Mouse (Mus musculus) Patski (cell line): ENCODE measurements around the gene Slc25a5. TPM values are rescaled to one million over a fixed set of nuclear protein-coding genes. Genes with fewer than 3 reads are reported as not detected.
A peak's percentile ranks its signal among the peaks of the same experiment; 100 is the strongest.

Experiments
- ATAC-seq: fragments of 100-300 bp; one replicate; pipeline ENCODE4 v1.8.0; 2021
- CTCF ChIA-PET: fragments of 350-600 bp; sonication (Branson Sonifier 250); formaldehyde crosslinking; loops from one replicate; lab custom pipeline; 2022; ENCODE audit warnings: inconsistent platforms; lab: Charles Lee
- POLR2A ChIA-PET: fragments of 350-600 bp; sonication (Branson Sonifier 250); formaldehyde crosslinking; loops from one replicate; lab custom pipeline; 2022; ENCODE audit warnings: antibody characterized with exemption, inconsistent platforms; lab: Charles Lee
- DNase-seq: peaks from one replicate; pipeline ENCODE4 v3.0.0-alpha.2; 2011; ENCODE audit warnings: low read depth, low spot score
- H3K27me3 ChIP-seq: fragments of 371-371 bp; one replicate; pipeline ENCODE4 v1.5.1; 2021
- CTCF ChIP-seq: fragments of 100-300 bp; IDR thresholded peaks from one replicate; pipeline ENCODE4 v1.5.1; 2021
- in situ Hi-C: fragments of 300-500 bp; cut with MboI; formaldehyde crosslinking; loops from 3 replicates; pipeline ENCODE4 v1.11.1; 2018; ENCODE audit warnings: low pct_unique_long_range_greater_than_20kb, mixed read lengths
- polyA plus RNA-seq: library from polyadenylated mRNA; unstranded; gene quantifications from one replicate; pipeline ENCODE4 v1.2.3, GENCODE M21; 2021

The Slc25a5 gene
- polyA plus RNA-seq: 1,052 TPM

DNA sequence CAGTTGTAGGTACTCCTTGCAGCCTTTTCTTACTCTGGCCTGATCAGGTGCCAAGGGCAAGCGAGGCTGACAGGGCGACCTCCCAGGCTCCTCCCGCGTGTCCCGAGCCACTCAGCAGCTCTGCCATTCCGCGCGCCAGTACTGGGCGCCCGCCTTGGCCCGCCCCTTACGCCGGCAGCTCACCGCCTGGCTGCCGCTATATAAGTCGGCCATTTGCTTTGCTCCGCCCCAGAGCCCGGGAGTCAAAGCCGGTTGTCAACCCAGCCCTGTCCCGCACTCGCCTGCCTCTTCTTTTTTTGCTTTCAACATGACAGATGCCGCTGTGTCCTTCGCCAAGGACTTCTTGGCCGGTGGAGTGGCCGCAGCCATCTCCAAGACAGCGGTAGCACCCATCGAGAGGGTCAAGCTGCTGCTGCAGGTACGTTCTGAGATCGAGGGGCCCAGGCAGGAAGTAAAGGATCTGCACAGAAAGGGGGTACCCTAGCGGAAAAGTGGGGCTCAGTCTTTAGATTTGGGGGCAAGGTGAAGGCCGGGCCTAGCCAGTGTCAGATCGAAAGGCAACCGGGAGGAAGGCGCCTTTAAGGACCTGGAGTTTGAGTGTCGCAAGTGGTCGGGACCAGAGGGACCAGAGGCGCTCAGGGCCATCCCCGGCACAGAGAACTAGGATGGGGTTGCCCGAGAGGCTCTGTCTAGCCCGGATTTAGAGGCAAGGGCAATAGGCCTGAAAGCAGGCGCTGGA, at the start of gene Slc25a5:
Gene Slc25a5 (plus strand): TSS at position 228 of the 739 bp plus-strand sequence.
- no peak for TF ChIP-seq CTCF
- in situ Hi-C loops: no loop called here
- DNase-seq (no peak), ATAC-seq (peak; percentile 95)
- POLR2A ChIA-PET: no interaction called here
- no peaks in the 10 kb centered on the region for H3K27me3 ChIP-seq
- CTCF ChIA-PET: interaction anchor here (0.7 to 2.1 kb wide), 3 partner anchors 22 to 36 kb away, joined by 3 to 7 read pairs (median 3); no protein-coding TSS in a partner anchor

DNA sequence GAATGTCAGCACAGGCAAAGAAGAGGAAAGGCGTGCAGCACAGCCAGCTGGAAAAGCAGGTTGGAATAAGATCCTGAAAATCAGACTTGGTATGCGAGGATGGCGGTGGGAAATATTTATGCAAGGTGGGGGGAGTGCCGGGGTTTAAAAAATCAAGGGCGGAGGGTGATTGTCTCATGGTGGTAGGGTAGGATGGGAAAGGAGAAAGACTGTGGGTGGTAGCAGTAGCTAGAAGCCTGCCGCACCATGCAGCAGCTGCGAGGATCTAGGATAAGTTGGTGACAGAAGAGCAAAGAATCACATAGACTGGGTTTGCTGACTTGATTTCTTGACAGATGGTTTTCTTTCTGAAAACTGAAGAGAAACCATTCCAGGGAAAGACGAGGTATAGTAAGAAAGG, 48.7 kb upstream of the Slc25a5 start:
- ATAC-seq (no peak), DNase-seq (no peak)
- in situ Hi-C loops: no loop called here
- CTCF ChIA-PET: interaction anchor here (1.2 kb wide), 1 partner anchor 10 kb away, joined by 3 read pairs; no protein-coding TSS in a partner anchor
- H3K27me3 ChIP-seq: peaks cover 22% of the 10 kb centered on the region
- TF ChIP-seq CTCF: no peak
- POLR2A ChIA-PET: no interaction called here

- in situ Hi-C loops: no loop called here
Measured at GRCm38 (mm10) chrX:36748573-36748972, 46.9 kb upstream of the Slc25a5 start.

DNA sequence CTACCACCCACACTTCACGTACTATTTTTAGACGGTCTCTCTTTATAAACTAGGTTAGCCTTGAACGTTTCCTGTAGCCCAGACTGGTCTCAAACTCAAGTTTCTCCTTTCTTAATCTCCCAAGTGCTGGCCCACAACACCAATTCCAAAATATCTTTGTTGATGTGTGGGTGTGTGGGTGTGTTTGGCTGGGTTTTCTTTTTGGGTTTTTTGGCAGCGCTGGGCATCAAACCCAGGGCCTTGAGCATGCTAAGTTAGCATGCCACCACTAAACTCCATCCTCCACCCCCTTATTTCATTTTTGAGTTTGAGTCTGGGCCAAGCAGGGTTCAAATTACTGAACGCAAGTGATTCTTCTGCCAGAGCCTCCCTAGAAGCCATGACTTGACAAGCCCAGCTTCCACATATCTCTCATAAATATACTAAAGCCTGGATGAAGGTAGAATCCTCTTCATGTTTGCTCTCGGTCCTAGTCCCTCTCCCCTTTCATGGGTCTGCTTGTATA, 46.1 kb upstream of the Slc25a5 start:
- ATAC-seq (no peak), DNase-seq (no peak)
- POLR2A ChIA-PET: no interaction called here
- CTCF ChIA-PET: interaction anchor here (1.9 kb wide), 1 partner anchor 11 kb away, joined by 9 read pairs; no protein-coding TSS in a partner anchor
- H3K27me3 ChIP-seq: peaks cover 2% of the 10 kb centered on the region
- no peak for TF ChIP-seq CTCF
- in situ Hi-C loops: no loop called here

More at GRCm38 (mm10) chrX:36748573-36748972, 46.9 kb upstream of the Slc25a5 start:
- H3K27me3 ChIP-seq: peaks cover 5% of the 10 kb centered on the region
- ATAC-seq (peak; percentile 78), DNase-seq (peak; percentile 35)
- POLR2A ChIA-PET: no interaction called here
- TF ChIP-seq CTCF: no peak
- CTCF ChIA-PET: interaction anchor here (0.8 kb wide), 1 partner anchor 12 kb away, joined by 3 read pairs; no protein-coding TSS in a partner anchor

DNA sequence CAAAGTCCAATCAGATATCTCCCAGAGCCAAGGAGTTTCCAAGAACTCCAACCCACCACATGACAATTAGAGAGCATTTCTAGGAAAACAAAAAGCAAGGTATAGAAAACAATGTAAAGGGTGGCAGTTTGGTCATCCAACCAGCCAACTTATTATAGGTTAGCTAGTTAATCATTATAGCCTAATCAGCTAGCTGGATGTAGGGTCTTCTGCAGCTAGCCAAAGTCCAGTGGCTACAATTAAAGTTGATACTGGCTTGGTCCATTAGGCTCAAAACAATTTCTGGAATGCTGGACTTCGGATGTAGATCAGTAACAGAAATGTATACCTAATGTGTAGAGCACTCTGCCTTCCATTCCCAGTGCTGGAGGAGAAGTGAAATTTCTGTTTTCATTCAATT, 44.9 kb upstream of the Slc25a5 start:
- no peak for TF ChIP-seq CTCF
- in situ Hi-C loops: no loop called here

GRCm38 (mm10) chrX:36752586-36752985, 42.9 kb upstream of the Slc25a5 start:
- DNase-seq (no peak), ATAC-seq (no peak)
- no peaks in the 10 kb centered on the region for H3K27me3 ChIP-seq
- in situ Hi-C loops: no loop called here
- POLR2A ChIA-PET: no interaction called here
- CTCF ChIA-PET: no interaction called here
- TF ChIP-seq CTCF: no peak

More for the DNA sequence above, 44.9 kb upstream of the Slc25a5 start:
- no peak for ATAC-seq
- ChIA-PET POLR2A (no interaction called here), CTCF (interaction anchor here (1.9 kb wide), 1 partner anchor 10 kb away, joined by 9 read pairs; no protein-coding TSS in a partner anchor)
- no peaks in the 10 kb centered on the region for H3K27me3 ChIP-seq
- DNase-seq: no peak

DNA sequence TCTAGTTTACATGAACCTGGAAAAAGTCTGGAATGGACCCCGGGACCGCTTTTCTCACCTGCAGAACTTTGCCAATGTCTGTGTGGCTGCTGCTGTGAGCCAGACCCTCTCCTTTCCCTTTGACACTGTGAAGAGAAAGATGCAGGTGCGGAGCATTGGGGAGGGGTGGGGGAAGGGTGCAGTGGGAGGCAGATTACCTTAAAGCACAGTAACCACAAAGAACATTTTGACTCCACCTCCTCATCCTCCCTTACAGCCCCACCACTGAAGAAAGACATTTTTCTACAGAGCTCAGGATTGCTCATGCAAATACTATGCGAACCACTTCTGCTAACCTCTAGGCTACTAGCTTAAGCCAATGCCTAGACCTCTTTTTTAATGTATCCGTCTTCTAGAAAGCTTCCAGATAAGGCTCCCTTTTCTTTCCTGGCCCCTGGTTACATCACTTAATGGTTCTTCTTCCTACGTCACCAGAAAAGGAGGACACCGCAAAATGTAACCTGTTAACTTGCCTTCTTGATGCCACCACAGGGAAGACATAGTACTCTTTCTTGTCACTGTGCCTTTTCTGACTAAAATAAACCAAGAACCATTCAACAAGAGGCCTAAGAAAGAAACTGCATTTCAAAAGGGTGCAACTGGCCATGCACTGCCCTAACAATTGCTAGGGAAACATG, 37.5 kb upstream of the Slc25a5 start:
- ATAC-seq (no peak), DNase-seq (no peak)
- in situ Hi-C loops: no loop called here
- POLR2A ChIA-PET: no interaction called here
- peaks cover 14% of the 10 kb centered on the region for H3K27me3 ChIP-seq
- TF ChIP-seq CTCF: no peak
- CTCF ChIA-PET: interaction anchor here (0.7 to 1.5 kb wide), 2 partner anchors 16 to 20 kb away, joined by 3 read pairs; no protein-coding TSS in a partner anchor

GRCm38 (mm10) chrX:36758566-36758965, 36.9 kb upstream of the Slc25a5 start:
- ChIA-PET POLR2A (no interaction called here), CTCF (interaction anchor here (0.7 to 1.5 kb wide), 3 partner anchors 16 to 127 kb away, joined by 3 read pairs; no protein-coding TSS in a partner anchor)
- TF ChIP-seq CTCF: no peak
- in situ Hi-C loops: no loop called here
- no peak for ATAC-seq
- H3K27me3 ChIP-seq: peaks cover 14% of the 10 kb centered on the region
- DNase-seq: no peak

DNA sequence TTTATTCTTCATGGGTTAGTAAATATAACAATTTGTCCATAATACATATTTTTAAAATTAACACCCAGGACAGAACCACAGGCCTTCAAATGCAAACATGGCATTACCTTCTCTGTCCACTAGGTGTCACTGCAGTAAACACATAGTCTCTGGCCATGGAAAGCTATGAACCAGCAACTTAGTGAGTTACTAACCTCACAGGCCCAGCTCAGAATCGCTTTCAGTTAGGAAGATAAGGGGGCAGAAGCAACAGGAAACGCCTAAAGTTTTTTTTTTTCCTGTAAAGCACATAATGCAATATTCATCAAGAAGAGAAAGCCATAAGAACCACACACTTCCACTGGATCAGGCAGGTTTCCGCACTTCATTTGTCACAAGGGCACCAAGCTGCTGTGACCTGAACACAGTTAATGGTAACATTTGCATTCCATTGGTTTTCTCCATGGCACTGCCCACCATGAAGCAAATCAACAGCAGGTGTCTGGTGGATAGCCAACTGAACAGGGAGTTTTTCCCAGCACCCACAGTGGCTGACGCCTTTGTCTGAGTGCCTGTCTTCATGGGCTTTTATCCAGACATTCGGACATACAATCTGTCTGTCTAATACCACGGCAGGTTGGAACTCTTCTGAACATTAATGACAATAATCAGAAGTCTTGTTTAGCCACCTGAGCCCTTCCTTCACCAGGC, 34.4 kb upstream of the Slc25a5 start:
- in situ Hi-C loops: no loop called here
- ChIA-PET CTCF (interaction anchor here (0.8 to 2.3 kb wide), 10 partner anchors 9 to 69 kb away, joined by 3 to 11 read pairs (median 5); no protein-coding TSS in a partner anchor), POLR2A (no interaction called here)
- no peak for ATAC-seq
- DNase-seq: no peak
- H3K27me3 ChIP-seq: peaks cover 24% of the 10 kb centered on the region
- peak; percentile 62 for TF ChIP-seq CTCF

DNA sequence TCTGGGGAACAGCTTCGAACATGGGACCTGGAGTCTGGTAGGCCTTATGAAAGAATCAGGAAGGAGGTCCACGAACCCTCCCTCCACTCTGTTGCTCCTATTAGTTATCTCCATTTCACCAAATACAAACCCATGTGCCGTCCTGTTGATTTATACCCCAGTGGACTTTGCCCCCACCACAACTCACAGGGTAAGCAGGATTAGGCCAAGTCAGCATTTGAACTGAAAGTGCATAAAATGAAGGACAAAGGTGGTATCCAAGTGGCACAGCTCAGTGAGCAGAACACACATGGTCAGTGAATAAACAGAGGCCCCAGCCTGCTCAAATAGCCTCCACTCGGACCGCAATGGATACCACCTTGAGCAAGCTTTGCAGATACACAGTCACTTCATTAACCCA, 33.2 kb upstream of the Slc25a5 start:
- ChIA-PET CTCF (interaction anchor here (0.9 to 2.0 kb wide), 2 partner anchors 35 to 56 kb away, joined by 3 to 11 read pairs; no protein-coding TSS in a partner anchor), POLR2A (no interaction called here)
- ATAC-seq (no peak), DNase-seq (no peak)
- TF ChIP-seq CTCF: no peak
- peaks cover 27% of the 10 kb centered on the region for H3K27me3 ChIP-seq
- in situ Hi-C loops: no loop called here
